Mouse (Mus musculus): ENCODE data around the gene Smim22. TPM values are rescaled to one million over a fixed set of nuclear protein-coding genes. Genes with fewer than 3 reads are reported as not detected.
A peak's percentile ranks its signal among the peaks of the same experiment; 100 is the strongest.

Smim22 gene
- polyA plus RNA-seq, 1 experiment from 2014 or later, result 10.2 TPM

GRCm38 (mm10) chr16:5050251-5051110 lies 43.4 kb downstream of the Smim22 start:
- Histone ChIP-seq H3K4me2 (replicated peaks; ENCODE audit: low read depth, low read length) (peak overlapping the region; percentile 89), H3K4me1 (ENCODE audit: control insufficient read depth, insufficient read depth, low read length) (peaks cover 22% of the 10 kb centered on the region; the same call in 1 of the 2 replicates), H3K9ac (ENCODE audit: low read depth, low read length) (peak overlapping the region; percentile 85), H3K4me3 (ENCODE audit: low read length) (peak overlapping the region; percentile 76), H3K27ac (ENCODE audit: low read depth, low read length) (peak overlapping the region; percentile 97), H3K36me3 (ENCODE audit: control insufficient read depth, insufficient read depth, low read length) (peaks cover 36% of the 10 kb centered on the region), H3K9me3 (ENCODE audit: control insufficient read depth, low read length) (no peaks in the 10 kb centered on the region), H3K27me3 (ENCODE audit: control insufficient read depth, insufficient read depth, low read length) (no peaks in the 10 kb centered on the region)
- under 1% methylated on average over 74 of the region's 78 CpGs for WGBS
- ATAC-seq (ENCODE audit: low FRiP score, low TSS enrichment), result peak; percentile 75

Other genes starting within 250 kb of the Smim22 start
- 67.2 and 98.0 TPM in 2 replicates for gene Cdip1, start 217.0 kb upstream of the Smim22 start, polyA plus RNA-seq (2014; fragmentation: Nextera tagmentation; extraction: Ambion mirVana)
- gene 4930562C15Rik, start 171.9 kb upstream of the Smim22 start, polyA plus RNA-seq (2014; fragmentation: Nextera tagmentation; extraction: Ambion mirVana), result 0.89 TPM in 1 of 2 replicates, not detected in the other
- gene Ubald1, start 127.0 kb upstream of the Smim22 start, polyA plus RNA-seq (2014; fragmentation: Nextera tagmentation; extraction: Ambion mirVana), result 37.2 and 39.7 TPM in 2 replicates
- 54.0 and 89.2 TPM in 2 replicates for gene Mgrn1, start 121.0 kb upstream of the Smim22 start, polyA plus RNA-seq (2014; fragmentation: Nextera tagmentation; extraction: Ambion mirVana)
- 153 and 160 TPM in 2 replicates for gene Nudt16l1, start 68.5 kb upstream of the Smim22 start, polyA plus RNA-seq (2014; fragmentation: Nextera tagmentation; extraction: Ambion mirVana)
- 45.6 and 61.3 TPM in 2 replicates for gene Anks3, start 43.1 kb upstream of the Smim22 start, polyA plus RNA-seq (2014; fragmentation: Nextera tagmentation; extraction: Ambion mirVana)
- gene Sept12, start 9.4 kb upstream of the Smim22 start, polyA plus RNA-seq (2014; fragmentation: Nextera tagmentation; extraction: Ambion mirVana), result 0.11 TPM in 1 of 2 replicates, not detected in the other
- gene Rogdi, start 6.3 kb downstream of the Smim22 start, polyA plus RNA-seq (2014; fragmentation: Nextera tagmentation; extraction: Ambion mirVana), result 80.9 and 86.2 TPM in 2 replicates
- 66.0 and 96.3 TPM in 2 replicates for gene Glyr1, start 42.6 kb downstream of the Smim22 start, polyA plus RNA-seq (2014; fragmentation: Nextera tagmentation; extraction: Ambion mirVana)
- gene Ubn1, start 42.8 kb downstream of the Smim22 start, polyA plus RNA-seq (2014; fragmentation: Nextera tagmentation; extraction: Ambion mirVana), result 21.7 and 26.3 TPM in 2 replicates
- 1.4 and 2.6 TPM in 2 replicates for gene Ppl, start 125.1 kb downstream of the Smim22 start, polyA plus RNA-seq (2014; fragmentation: Nextera tagmentation; extraction: Ambion mirVana)
- gene Sec14l5, start 139.8 kb downstream of the Smim22 start, polyA plus RNA-seq (2014; fragmentation: Nextera tagmentation; extraction: Ambion mirVana), result not detected in 2 replicates
- gene Nagpa, start 196.7 kb downstream of the Smim22 start, polyA plus RNA-seq (2014; fragmentation: Nextera tagmentation; extraction: Ambion mirVana), result 12.4 and 17.0 TPM in 2 replicates
- gene AU021092, start 215.0 kb downstream of the Smim22 start, polyA plus RNA-seq (2014; fragmentation: Nextera tagmentation; extraction: Ambion mirVana), result 3.5 and 4.2 TPM in 2 replicates
- 27.7 and 28.0 TPM in 2 replicates for gene Alg1, start 226.3 kb downstream of the Smim22 start, polyA plus RNA-seq (2014; fragmentation: Nextera tagmentation; extraction: Ambion mirVana)
- 31.9 and 35.7 TPM in 2 replicates for gene Eef2kmt, start 248.7 kb downstream of the Smim22 start, polyA plus RNA-seq (2014; fragmentation: Nextera tagmentation; extraction: Ambion mirVana)